Mouse (Mus musculus) limb, embryonic 14.5 days (tissue): ENCODE data around the gene Ache. TPM values are rescaled to one million over a fixed set of nuclear protein-coding genes. Genes with fewer than 3 reads are reported as not detected.

Experiments
- ATAC-seq: fragments of 200-750 bp; cut with Nextera tagmentation; 2 replicates; pipeline ENCODE4 v1.8.0; 2017; ENCODE audit warnings: low read depth, moderate number of reproducible peaks, moderate TSS enrichment; ENCODE audit not compliant: low FRiP score
- DNase-seq: peaks from one replicate; pipeline ENCODE4 v3.0.0-alpha.2; 2015; ENCODE audit warnings: low spot score
- H3K27ac ChIP-seq: fragments of 300-500 bp; sonication (generic); replicated peaks from 2 replicates; pipeline ENCODE4 v1.5.1; 2014; ENCODE audit warnings: low read depth, mild to moderate bottlenecking, low read length, moderate library complexity, mixed read lengths
- H3K27me3 ChIP-seq: fragments of 300-500 bp; sonication (generic); 2 replicates; pipeline ENCODE4 v1.6.1; 2014; ENCODE audit warnings: low read length, mixed read lengths; ENCODE audit not compliant: control insufficient read depth, insufficient read depth
- H3K36me3 ChIP-seq: fragments of 300-500 bp; sonication (generic); 2 replicates; pipeline ENCODE4 v1.6.1; 2014; ENCODE audit warnings: mild to moderate bottlenecking, low read length, moderate library complexity, mixed read lengths; ENCODE audit not compliant: control insufficient read depth, insufficient read depth
- H3K4me1 ChIP-seq: fragments of 300-500 bp; sonication (generic); 2 replicates; pipeline ENCODE4 v1.6.1; 2014; ENCODE audit warnings: antibody characterized with exemption, low read length, mixed read lengths; ENCODE audit not compliant: control insufficient read depth, insufficient read depth
- H3K4me2 ChIP-seq: fragments of 300-500 bp; sonication (generic); replicated peaks from 2 replicates; pipeline ENCODE4 v1.6.1; 2014; ENCODE audit warnings: low read depth, mild to moderate bottlenecking, low read length, moderate library complexity; ENCODE audit not compliant: severe bottlenecking
- H3K4me3 ChIP-seq: fragments of 300-500 bp; sonication (generic); replicated peaks from 2 replicates; pipeline ENCODE4 v1.5.1; 2014; ENCODE audit warnings: low read length
- H3K9ac ChIP-seq: fragments of 300-500 bp; sonication (generic); 2 replicates; pipeline ENCODE4 v1.6.1; 2014; ENCODE audit warnings: mild to moderate bottlenecking, low read depth, low read length, moderate library complexity; ENCODE audit not compliant: severe bottlenecking
- H3K9me3 ChIP-seq: fragments of 300-500 bp; sonication (generic); 2 replicates; pipeline ENCODE4 v1.6.1; 2016; ENCODE audit warnings: low read length; ENCODE audit not compliant: control insufficient read depth
- POLR2A ChIP-seq: fragments of 200-500 bp; IDR thresholded peaks from 2 replicates; pipeline ENCODE4 v1.8.0; 2012; ENCODE audit warnings: inconsistent platforms, mild to moderate bottlenecking, moderate library complexity, borderline replicate concordance; ENCODE audit not compliant: insufficient read depth, insufficient read length; ENCODE audit errors: extremely low read depth
- WGBS: fragments of 180-500 bp; shearing (Covaris S2); extraction: QIAGEN DNeasy Blood & Tissue Kit; methylation state at CpG from one replicate; pipeline ENCODE4 v1.1.7; 2014; 5-methylcytosine and 5-hydroxymethylcytosine counted together
- polyA plus RNA-seq, 2 experiments: library from polyadenylated mRNA; depleted of rRNA in 1 of 2; stranded (reverse) in 1 of 2; unstranded in 1 of 2; fragments of >200 nt; fragmentation: Nextera tagmentation in 1 of 2; extraction: Ambion mirVana in 1 of 2; gene quantifications; 2 replicates each; pipeline versions ENCODE4 v1.2.1 to v1.2.3; 2012 to 2014

Ache gene
- polyA plus RNA-seq, 2 experiments: 21.8 TPM

DNA sequence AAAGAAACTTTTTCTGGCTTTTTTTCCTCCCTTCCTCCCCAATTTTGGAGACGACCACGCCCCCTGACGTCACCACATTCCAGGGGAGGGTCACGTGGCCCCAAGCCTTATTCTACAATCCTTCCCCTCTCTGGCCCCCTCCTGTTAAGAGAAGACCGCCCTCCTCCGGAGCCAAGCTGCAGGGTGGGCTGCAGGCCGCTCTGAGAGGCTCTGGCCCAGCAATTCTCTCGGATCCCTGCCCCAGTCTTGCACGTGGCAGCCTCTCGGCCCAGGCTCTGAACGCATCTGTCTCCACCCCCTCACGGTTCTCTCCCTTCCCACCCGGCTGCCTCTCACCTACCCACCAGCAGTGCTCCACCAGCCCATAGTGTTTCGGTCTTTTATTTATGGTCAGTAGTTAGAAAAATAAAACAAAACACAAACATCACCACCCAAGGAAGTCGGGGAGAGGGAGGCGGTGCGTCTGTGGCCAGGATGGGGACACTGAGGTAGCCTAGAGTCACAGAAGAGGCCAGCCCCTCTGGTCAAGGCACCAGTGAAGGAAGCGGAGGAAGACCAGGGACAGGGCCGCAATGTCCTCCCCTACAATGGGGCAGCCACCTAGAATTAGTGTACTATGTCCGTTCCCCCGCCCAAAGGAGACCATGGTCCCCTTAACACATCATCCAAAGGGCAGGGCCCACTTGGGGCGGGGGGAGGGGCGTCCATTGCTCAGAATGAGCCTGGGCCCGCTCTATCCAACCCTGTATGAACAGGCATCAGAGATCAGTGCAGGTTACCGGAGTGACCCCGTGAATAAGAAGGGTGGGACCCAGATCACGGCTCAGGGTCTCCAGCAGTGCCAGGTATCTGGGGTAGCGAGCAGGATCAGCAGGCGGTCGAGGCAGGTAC is 27.1 kb downstream of the Ache start, which contains the start of gene Trip6:
Trip6 (minus strand) TSS at position 212 of the 891 bp plus-strand sequence.
- Histone ChIP-seq H3K4me1 (peaks cover 29% of the 10 kb centered on the region), H3K36me3 (peaks cover 61% of the 10 kb centered on the region), H3K4me2 (peak within 1 kb of the TSS; percentile 94), H3K27me3 (no peaks in the 10 kb centered on the region), H3K27ac (peak within 1 kb of the TSS; percentile 96), H3K9ac (peak within 1 kb of the TSS; percentile 84), H3K4me3 (peak within 1 kb of the TSS; percentile 71), H3K9me3 (no peaks in the 10 kb centered on the region)
- ATAC-seq (peak; percentile 96), DNase-seq (peak; percentile 97)
- WGBS: 15% methylated on average over 27 of the region's 30 CpGs
- TF ChIP-seq POLR2A: 0 out of 2 replicates have a peak, but pooled peaks have one; percentile 37

DNA sequence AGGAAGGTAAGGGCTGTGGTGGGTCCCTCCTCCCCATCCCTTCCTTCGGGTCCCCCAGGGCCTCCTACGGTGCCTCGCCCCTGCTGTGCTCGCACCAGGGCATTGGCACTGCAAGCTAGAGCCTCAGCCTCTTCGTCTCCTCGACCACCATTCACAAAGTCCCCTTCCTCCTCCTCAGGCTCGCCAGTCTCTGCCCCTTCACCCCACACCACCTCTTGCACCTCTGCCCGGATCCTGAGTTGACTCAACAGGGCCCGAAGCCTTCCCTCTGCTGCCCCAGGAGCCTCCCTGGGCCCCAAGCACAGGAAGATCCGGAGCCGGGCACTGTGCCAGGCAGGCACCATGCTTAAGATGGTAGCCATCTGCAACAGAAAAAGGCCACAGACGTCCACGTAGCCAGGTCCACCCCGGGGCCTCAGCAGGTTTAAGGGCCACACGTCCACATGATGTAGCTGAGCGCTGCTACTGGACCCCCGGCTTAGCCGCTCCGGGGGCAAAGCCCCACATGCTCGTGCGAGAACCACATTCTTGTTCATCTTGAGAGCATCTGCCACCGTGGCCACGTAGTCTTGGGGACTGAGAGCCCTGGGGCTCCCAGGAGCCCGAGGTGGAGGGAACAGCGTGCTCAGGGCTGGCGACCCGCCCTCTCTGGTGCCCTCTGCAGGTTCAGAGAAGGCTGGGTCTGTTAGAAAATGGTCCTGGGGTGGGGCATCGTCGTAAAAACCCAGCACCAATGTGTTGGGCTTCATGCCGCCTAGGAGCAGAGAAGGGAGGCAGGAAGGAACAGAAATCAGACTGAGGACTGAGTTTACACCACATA is 28.0 kb downstream of the Ache start:
- Histone ChIP-seq H3K9ac (peak overlapping the region; percentile 31), H3K9me3 (no peaks in the 10 kb centered on the region), H3K27ac (peak overlapping the region; percentile 96), H3K4me1 (peaks cover 29% of the 10 kb centered on the region), H3K27me3 (no peaks in the 10 kb centered on the region), H3K36me3 (peaks cover 61% of the 10 kb centered on the region), H3K4me3 (peak overlapping the region; percentile 71; the same call in 1 of the 2 replicates), H3K4me2 (peak overlapping the region; percentile 94)
- no peak for TF ChIP-seq POLR2A
- DNase-seq (no peak), ATAC-seq (no peak)
- 46% methylated on average over 30 of the region's 30 CpGs for WGBS

DNA sequence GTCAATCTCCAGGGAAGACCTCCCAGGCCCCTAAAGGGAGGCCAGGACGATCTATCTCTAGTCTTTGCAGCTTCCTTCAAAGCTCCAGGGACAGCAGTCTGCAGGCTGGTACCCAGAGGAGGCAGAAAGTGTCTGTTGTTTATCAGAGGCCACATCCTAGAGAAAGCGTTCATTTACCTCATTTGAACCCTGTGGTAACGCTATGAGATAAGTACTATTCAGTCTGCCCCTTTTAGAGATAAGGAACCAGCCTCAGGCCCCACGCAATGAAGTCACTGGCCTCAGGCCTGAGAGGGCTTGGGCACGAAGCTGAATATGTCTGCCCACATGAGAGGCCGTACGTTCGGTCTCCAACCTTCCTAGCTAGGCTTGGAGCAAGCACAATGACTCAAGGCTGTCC is 30.0 kb downstream of the Ache start:
- WGBS: 89% methylated on average over 8 of the region's 8 CpGs
- ATAC-seq: no peak
- no peak overlapping the region for H3K4me2 ChIP-seq
- peaks cover 24% of the 10 kb centered on the region for H3K4me1 ChIP-seq
- no peaks in the 10 kb centered on the region for H3K27me3 ChIP-seq
- no peak overlapping the region for H3K9ac ChIP-seq
- no peak for TF ChIP-seq POLR2A
- DNase-seq: no peak
- peaks cover 55% of the 10 kb centered on the region for H3K36me3 ChIP-seq
- no peak overlapping the region for H3K4me3 ChIP-seq
- H3K9me3 ChIP-seq: no peaks in the 10 kb centered on the region
- H3K27ac ChIP-seq: no peak overlapping the region

DNA sequence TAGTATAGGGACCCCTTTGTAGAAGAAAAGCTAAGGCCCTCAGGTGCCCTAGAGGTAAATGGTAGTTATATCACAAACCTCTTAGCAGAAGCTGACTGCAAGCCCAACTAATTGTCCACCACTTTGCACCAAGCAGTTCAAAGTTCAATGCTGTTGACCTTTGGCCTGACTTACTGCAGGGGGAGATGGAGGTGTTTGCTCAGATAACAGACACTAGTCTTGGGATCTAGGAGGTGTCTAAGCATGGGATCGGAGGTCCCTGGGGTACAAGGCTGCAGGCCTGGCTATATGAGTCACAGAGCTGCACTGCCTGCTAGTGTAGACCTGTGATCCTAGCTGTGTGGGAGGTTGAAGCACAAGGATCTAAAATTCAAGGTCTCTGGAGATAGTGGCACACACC is 31.3 kb downstream of the Ache start:
- H3K4me1 ChIP-seq: peaks cover 16% of the 10 kb centered on the region
- no peak for DNase-seq
- WGBS: 91% methylated on average over 1 of the region's 1 CpGs
- H3K27ac ChIP-seq: no peak overlapping the region
- no peak overlapping the region for H3K4me3 ChIP-seq
- H3K36me3 ChIP-seq: peaks cover 62% of the 10 kb centered on the region
- no peaks in the 10 kb centered on the region for H3K27me3 ChIP-seq
- no peak overlapping the region for H3K4me2 ChIP-seq
- no peak for TF ChIP-seq POLR2A
- no peaks in the 10 kb centered on the region for H3K9me3 ChIP-seq
- ATAC-seq: no peak
- no peak overlapping the region for H3K9ac ChIP-seq

DNA sequence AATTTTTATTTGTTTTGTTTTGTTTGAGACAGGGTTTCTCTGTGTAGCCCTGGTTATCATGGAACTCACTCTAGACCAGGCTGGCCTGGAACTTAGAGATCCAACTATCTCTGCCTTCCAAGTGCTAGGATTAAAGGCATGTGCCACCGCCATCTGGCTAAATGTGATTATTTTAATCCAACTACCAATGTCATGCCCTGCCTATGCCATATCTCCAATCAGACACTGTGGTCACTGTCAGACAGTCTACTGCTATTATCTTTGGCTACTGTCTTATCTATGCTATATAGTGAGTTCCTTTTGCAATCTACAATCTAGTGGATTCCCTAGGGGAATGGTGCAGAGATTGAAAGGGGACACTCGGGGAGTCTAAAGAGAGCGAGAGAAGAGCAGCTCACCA is 33.7 kb downstream of the Ache start:
- no peak overlapping the region for H3K9ac ChIP-seq
- no peaks in the 10 kb centered on the region for H3K27me3 ChIP-seq
- H3K27ac ChIP-seq: no peak overlapping the region
- ATAC-seq: no peak
- no peak overlapping the region for H3K4me3 ChIP-seq
- TF ChIP-seq POLR2A: no peak
- H3K4me1 ChIP-seq: no peaks in the 10 kb centered on the region
- 96% methylated on average over 3 of the region's 3 CpGs for WGBS
- H3K9me3 ChIP-seq: no peaks in the 10 kb centered on the region
- peaks cover 67% of the 10 kb centered on the region for H3K36me3 ChIP-seq
- H3K4me2 ChIP-seq: no peak overlapping the region
- no peak for DNase-seq
